Mouse (Mus musculus) embryonic facial prominence, embryonic 15.5 days (tissue): Measurements from ENCODE around the gene Hist1h2bj. TPM values are rescaled to one million over a fixed set of nuclear protein-coding genes. Genes with fewer than 3 reads are reported as not detected.
"Not testable (repeated sequence)": the region's sequence is repeated elsewhere in the genome, so short reads cannot be mapped to it uniquely, and the experiment has no call there.

ENCODE experiments used
- ATAC-seq: fragments of 200-750 bp; cut with Nextera tagmentation; 2 replicates; pipeline ENCODE4 v1.8.0; 2017; ENCODE audit warnings: low read depth, moderate TSS enrichment; ENCODE audit not compliant: insufficient number of reproducible peaks, low FRiP score, low TSS enrichment
- H3K27ac ChIP-seq: fragments of 300-500 bp; sonication (generic); replicated peaks from 2 replicates; pipeline ENCODE4 v1.5.1; 2015; ENCODE audit warnings: mild to moderate bottlenecking, inconsistent platforms
- H3K27me3 ChIP-seq: fragments of 300-500 bp; sonication (generic); 2 replicates; pipeline ENCODE4 v1.6.1; 2015; ENCODE audit warnings: inconsistent platforms
- H3K36me3 ChIP-seq: fragments of 300-500 bp; sonication (generic); 2 replicates; pipeline ENCODE4 v1.6.1; 2015; ENCODE audit warnings: mild to moderate bottlenecking, inconsistent platforms
- H3K4me1 ChIP-seq: fragments of 300-500 bp; sonication (generic); 2 replicates; pipeline ENCODE4 v1.6.1; 2015; ENCODE audit warnings: inconsistent platforms
- H3K4me2 ChIP-seq: fragments of 300-500 bp; sonication (generic); replicated peaks from 2 replicates; pipeline ENCODE4 v1.6.1; 2015; ENCODE audit warnings: mild to moderate bottlenecking, inconsistent platforms
- H3K4me3 ChIP-seq: fragments of 300-500 bp; sonication (generic); replicated peaks from 2 replicates; pipeline ENCODE4 v1.5.1; 2015; ENCODE audit warnings: mild to moderate bottlenecking, inconsistent platforms
- H3K9ac ChIP-seq: fragments of 300-500 bp; sonication (generic); 2 replicates; pipeline ENCODE4 v1.6.1; 2015; ENCODE audit warnings: inconsistent platforms
- H3K9me3 ChIP-seq: fragments of 300-500 bp; sonication (generic); replicated peaks from 2 replicates; pipeline ENCODE4 v1.6.1; 2016; ENCODE audit warnings: inconsistent platforms
- WGBS: fragments of 180-500 bp; shearing (Covaris S2); methylation state at CpG from one replicate; pipeline ENCODE4 v1.1.7; 2015; 5-methylcytosine and 5-hydroxymethylcytosine counted together
- polyA plus RNA-seq: library from polyadenylated mRNA; unstranded; fragments of >200 nt; fragmentation: Nextera tagmentation; extraction: Ambion mirVana; gene quantifications from 2 replicates; pipeline ENCODE4 v1.2.1, GENCODE M21; 2015

Hist1h2bj gene
- polyA plus RNA-seq, 1 experiment from 2014 or later, result 5.7 TPM

- H3K9me3 ChIP-seq, result no peaks in the 10 kb centered on the region
- WGBS, result 37% methylated on average over 5 of the region's 5 CpGs
- H3K9ac ChIP-seq, result no peak overlapping the region
- no peaks in the 10 kb centered on the region for H3K27me3 ChIP-seq
- no peak for ATAC-seq
- H3K4me1 ChIP-seq, result peaks cover 13% of the 10 kb centered on the region
- peak overlapping the region; percentile 48 for H3K4me3 ChIP-seq
- H3K4me2 ChIP-seq, result peak overlapping the region; percentile 58
- H3K36me3 ChIP-seq, result no peaks in the 10 kb centered on the region
- no peak overlapping the region for H3K27ac ChIP-seq
Measured at GRCm38 (mm10) chr13:22033741-22034442, 9.1 kb upstream of the Hist1h2bj start.

- under 1% methylated on average over 14 of the region's 14 CpGs for WGBS
- H3K4me2 ChIP-seq, result peak overlapping the region; percentile 58
- peak overlapping the region; percentile 31; the same call in 1 of the 2 replicates for H3K9ac ChIP-seq
- H3K4me3 ChIP-seq, result peak overlapping the region; percentile 48
- H3K27ac ChIP-seq, result peak overlapping the region; percentile 73
- no peaks in the 10 kb centered on the region for H3K9me3 ChIP-seq
- no peaks in the 10 kb centered on the region for H3K36me3 ChIP-seq
- no peak; the same call in 1 of the 2 replicates for ATAC-seq
- no peaks in the 10 kb centered on the region for H3K27me3 ChIP-seq
- H3K4me1 ChIP-seq, result peaks cover 13% of the 10 kb centered on the region
Measured at GRCm38 (mm10) chr13:22034443-22035266, 8.4 kb upstream of the Hist1h2bj start.

GRCm38 (mm10) chr13:22035267-22036148 is 7.5 kb upstream of the Hist1h2bj start, which contains the start of the genes Hist1h2ah and Hist1h2bk:
Gene Hist1h2ah (minus strand): TSS chr13:22035568.
Gene Hist1h2bk (plus strand): TSS chr13:22035870.
- Histone ChIP-seq H3K27ac (peak within 1 kb of the TSS; percentile 81), H3K4me3 (peak within 1 kb of the TSS; percentile 48), H3K4me2 (peak within 1 kb of the TSS; percentile 58), H3K9ac (peak within 1 kb of the TSS; percentile 31), H3K4me1 (peaks cover 20% of the 10 kb centered on the region)
- not testable (repeated sequence) for H3K27me3 ChIP-seq, H3K36me3 ChIP-seq, H3K9me3 ChIP-seq
- WGBS, result under 1% methylated on average over 24 of the region's 69 CpGs
- ATAC-seq, result peak; percentile 97

- Histone ChIP-seq H3K27ac (peak overlapping the region; percentile 80), H3K27me3 (no peaks in the 10 kb centered on the region), H3K4me2 (peak overlapping the region; percentile 58), H3K36me3 (no peaks in the 10 kb centered on the region), H3K4me3 (peak overlapping the region; percentile 48), H3K4me1 (peaks cover 24% of the 10 kb centered on the region), H3K9ac (peak overlapping the region; percentile 24; the same call in 1 of the 2 replicates), H3K9me3 (no peaks in the 10 kb centered on the region)
- WGBS, result 2% methylated on average over 20 of the region's 23 CpGs
- ATAC-seq, result no peak
Measured at GRCm38 (mm10) chr13:22036149-22036956, 6.7 kb upstream of the Hist1h2bj start.

GRCm38 (mm10) chr13:22036986-22037385 is 6.0 kb upstream of the Hist1h2bj start:
- Histone ChIP-seq H3K27me3 (no peaks in the 10 kb centered on the region), H3K9ac (peak overlapping the region; percentile 24; the same call in 1 of the 2 replicates), H3K4me1 (peaks cover 25% of the 10 kb centered on the region), H3K27ac (peak overlapping the region; percentile 80), H3K9me3 (no peaks in the 10 kb centered on the region), H3K36me3 (no peaks in the 10 kb centered on the region), H3K4me3 (peak overlapping the region; percentile 48), H3K4me2 (peak overlapping the region; percentile 58; the same call in 1 of the 2 replicates)
- 44% methylated on average over 3 of the region's 3 CpGs for WGBS
- ATAC-seq, result no peak

- Histone ChIP-seq H3K9me3 (no peaks in the 10 kb centered on the region), H3K4me1 (peaks cover 29% of the 10 kb centered on the region), H3K36me3 (no peaks in the 10 kb centered on the region), H3K27me3 (no peaks in the 10 kb centered on the region), H3K4me3 (no peak overlapping the region), H3K4me2 (no peak overlapping the region), H3K27ac (no peak overlapping the region; the same call in 1 of the 2 replicates), H3K9ac (no peak overlapping the region)
- WGBS, result 47% methylated on average over 2 of the region's 2 CpGs
- no peak for ATAC-seq
Measured at GRCm38 (mm10) chr13:22037415-22037814, 5.6 kb upstream of the Hist1h2bj start.

- Histone ChIP-seq H3K27ac (0 out of 2 replicates have a peak overlapping the region, but pooled peaks have one; percentile 94), H3K9ac (no peak overlapping the region), H3K36me3 (no peaks in the 10 kb centered on the region), H3K27me3 (no peaks in the 10 kb centered on the region), H3K4me1 (peaks cover 32% of the 10 kb centered on the region), H3K9me3 (no peaks in the 10 kb centered on the region), H3K4me2 (peak overlapping the region; percentile 60; the same call in 1 of the 2 replicates), H3K4me3 (no peak overlapping the region)
- no peak for ATAC-seq
- 49% methylated on average over 5 of the region's 5 CpGs for WGBS
Measured at GRCm38 (mm10) chr13:22039364-22039763, 3.6 kb upstream of the Hist1h2bj start.

GRCm38 (mm10) chr13:22039951-22040463 is 3.0 kb upstream of the Hist1h2bj start:
- H3K27me3 ChIP-seq, result no peaks in the 10 kb centered on the region
- H3K36me3 ChIP-seq, result no peaks in the 10 kb centered on the region
- WGBS, result 8% methylated on average over 2 of the region's 2 CpGs
- peak overlapping the region; percentile 54; the same call in 1 of the 2 replicates for H3K9ac ChIP-seq
- peak overlapping the region; percentile 94 for H3K27ac ChIP-seq
- peak overlapping the region; percentile 48 for H3K4me3 ChIP-seq
- H3K4me1 ChIP-seq, result peaks cover 27% of the 10 kb centered on the region
- H3K9me3 ChIP-seq, result no peaks in the 10 kb centered on the region
- ATAC-seq, result no peak
- peak overlapping the region; percentile 60 for H3K4me2 ChIP-seq

- under 1% methylated on average over 23 of the region's 24 CpGs for WGBS
- H3K4me1 ChIP-seq, result peaks cover 27% of the 10 kb centered on the region
- ATAC-seq, result peak; percentile 3; the same call in 1 of the 2 replicates
Measured at GRCm38 (mm10) chr13:22040464-22041141, 2.4 kb upstream of the Hist1h2bj start.

More at GRCm38 (mm10) chr13:22040464-22041141, 2.4 kb upstream of the Hist1h2bj start:
- H3K27me3 ChIP-seq, result no peaks in the 10 kb centered on the region
- H3K9me3 ChIP-seq, result no peaks in the 10 kb centered on the region
- H3K4me3 ChIP-seq, result peak overlapping the region; percentile 48
- peak overlapping the region; percentile 94 for H3K27ac ChIP-seq
- peak overlapping the region; percentile 60 for H3K4me2 ChIP-seq
- H3K9ac ChIP-seq, result peak overlapping the region; percentile 54
- H3K36me3 ChIP-seq, result no peaks in the 10 kb centered on the region
